Mouse (Mus musculus) MEL (cell line): ENCODE results near the gene Ppt2.

Experiments used
- CTCF ChIP-seq, 3 experiments: IDR thresholded peaks in 2 of 3; conservative IDR thresholded peaks in 1 of 3; 2 replicates each; pipeline ENCODE4 v1.5.1; 2011 to 2012; ENCODE audit warnings: low read length in 3 of 3, low read depth in 2 of 3, mild to moderate bottlenecking in 2 of 3, improper control_type of control experiment in 1 of 3, inconsistent platforms in 1 of 3, mixed read lengths in 1 of 3, moderate library complexity in 1 of 3; ENCODE audit not compliant: control insufficient read depth in 1 of 3, insufficient read depth in 1 of 3, poor library complexity in 1 of 3, severe bottlenecking in 1 of 3
- EP300 ChIP-seq, 2 experiments: IDR thresholded peaks; 2 replicates each; pipeline ENCODE4 v1.6.1; 2011; ENCODE audit warnings: improper control_type of control experiment in 2 of 2, low read length in 2 of 2, low read depth in 1 of 2, mild to moderate bottlenecking in 1 of 2
- ETS1 ChIP-seq: IDR thresholded peaks from 2 replicates; pipeline ENCODE4 v1.6.1; 2012; ENCODE audit warnings: low read depth, mild to moderate bottlenecking, inconsistent platforms, low read length, improper control_type of control experiment, moderate library complexity
- HCFC1 ChIP-seq: IDR thresholded peaks from 2 replicates; pipeline ENCODE4 v1.6.1; 2012; ENCODE audit warnings: low read depth, mild to moderate bottlenecking, inconsistent platforms, low read length, improper control_type of control experiment, moderate library complexity
- KAT2A ChIP-seq: conservative IDR thresholded peaks from 2 replicates; pipeline ENCODE4 v1.6.1; 2012; ENCODE audit warnings: low read depth, low read length, improper control_type of control experiment, inconsistent platforms
- MAZ ChIP-seq: IDR thresholded peaks from 2 replicates; pipeline ENCODE4 v1.6.1; 2012; ENCODE audit warnings: low read depth, mild to moderate bottlenecking, inconsistent platforms, low read length, improper control_type of control experiment
- MYB ChIP-seq: IDR thresholded peaks from 2 replicates; pipeline ENCODE4 v1.6.1; 2011; ENCODE audit warnings: mild to moderate bottlenecking, low read depth, low read length, improper control_type of control experiment
- MYC ChIP-seq: IDR thresholded peaks from 2 replicates; pipeline ENCODE4 v1.6.1; 2011; ENCODE audit warnings: low read depth, mild to moderate bottlenecking, low read length, improper control_type of control experiment, moderate library complexity
- NELFE ChIP-seq: IDR thresholded peaks from 2 replicates; pipeline ENCODE4 v1.6.1; 2011; ENCODE audit warnings: low read depth, low read length, improper control_type of control experiment
- POLR2A ChIP-seq, 2 experiments: IDR thresholded peaks; 2 replicates each; pipeline ENCODE4 v1.6.1; 2011 to 2012; ENCODE audit warnings: low read length in 2 of 2, mild to moderate bottlenecking in 2 of 2, control low read depth in 1 of 2, improper control_type of control experiment in 1 of 2, low read depth in 1 of 2, moderate library complexity in 1 of 2; ENCODE audit not compliant: control insufficient read depth in 1 of 2, insufficient read depth in 1 of 2, poor library complexity in 1 of 2
- RAD21 ChIP-seq: IDR thresholded peaks from 2 replicates; pipeline ENCODE4 v1.6.1; 2011; ENCODE audit warnings: mild to moderate bottlenecking, low read depth, low read length, improper control_type of control experiment
- ZKSCAN1 ChIP-seq: IDR thresholded peaks from 2 replicates; pipeline ENCODE4 v1.6.1; 2012; ENCODE audit warnings: low read depth, mild to moderate bottlenecking, inconsistent platforms, low read length, improper control_type of control experiment, moderate library complexity
- ZNF384 ChIP-seq: IDR thresholded peaks from 2 replicates; pipeline ENCODE4 v1.6.1; 2012; ENCODE audit warnings: low read depth, mild to moderate bottlenecking, inconsistent platforms, low read length, improper control_type of control experiment

DNA sequence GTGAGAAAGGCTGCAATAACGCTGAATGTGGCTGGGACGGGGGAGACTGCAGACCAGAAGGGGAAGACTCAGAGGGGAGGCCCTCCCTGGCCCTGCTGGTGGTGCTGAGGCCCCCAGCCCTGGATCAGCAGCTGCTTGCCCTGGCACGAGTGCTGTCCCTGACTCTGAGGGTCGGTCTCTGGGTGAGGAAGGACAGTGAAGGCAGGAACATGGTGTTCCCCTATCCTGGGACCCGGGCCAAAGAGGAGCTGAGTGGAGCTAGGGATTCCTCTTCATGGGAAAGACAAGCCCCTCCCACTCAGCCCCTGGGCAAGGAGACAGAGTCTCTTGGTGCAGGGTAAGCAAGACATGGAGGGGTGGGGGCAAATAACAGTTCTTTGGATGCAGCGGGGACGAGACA, 44.9 kb downstream of the Ppt2 start:
- no peak for TF ChIP-seq POLR2A (IDR thresholded peaks at IDR 0.05; ENCODE audit: control insufficient read depth in 1 of 2, insufficient read depth in 1 of 2, low read depth in 1 of 2, low read length in 2 of 2, poor library complexity in 1 of 2)
- TF ChIP-seq CTCF (IDR thresholded peaks at IDR 0.05 in 2 of 3, conservative IDR thresholded peaks at IDR 0.05 in 1 of 3; ENCODE audit: control insufficient read depth in 1 of 3, insufficient read depth in 1 of 3, low read depth in 2 of 3, low read length in 3 of 3, poor library complexity in 1 of 3, severe bottlenecking in 1 of 3), result no peak
- TF ChIP-seq RAD21, result no peak
- no peak for TF ChIP-seq EP300 (IDR thresholded peaks at IDR 0.05; ENCODE audit: low read depth in 1 of 2, low read length in 2 of 2)
- TF ChIP-seq NELFE, result no peak
- no peak for TF ChIP-seq ETS1
- no peak for TF ChIP-seq HCFC1
- no peak for TF ChIP-seq ZNF384
- TF ChIP-seq MYC, result no peak
- no peak for TF ChIP-seq ZKSCAN1
- no peak for TF ChIP-seq MYB
- no peak for TF ChIP-seq MAZ
- TF ChIP-seq KAT2A, result no peak
